Mouse (Mus musculus) frontal cortex, postnatal 25 days (tissue): ENCODE measurements at regions not wholly inside any gene's neighbourhood (a gene's known extent, or its start where the extent isn't known, plus 50 kb on each side); places are given as distances from the start of the nearest gene placed in this dataset.

ENCODE experiments used
- DNase-seq, 2 experiments: peaks; one replicate each; pipeline ENCODE4 v3.0.0; 2022; ENCODE audit warnings: low spot score in 2 of 2

DNA sequence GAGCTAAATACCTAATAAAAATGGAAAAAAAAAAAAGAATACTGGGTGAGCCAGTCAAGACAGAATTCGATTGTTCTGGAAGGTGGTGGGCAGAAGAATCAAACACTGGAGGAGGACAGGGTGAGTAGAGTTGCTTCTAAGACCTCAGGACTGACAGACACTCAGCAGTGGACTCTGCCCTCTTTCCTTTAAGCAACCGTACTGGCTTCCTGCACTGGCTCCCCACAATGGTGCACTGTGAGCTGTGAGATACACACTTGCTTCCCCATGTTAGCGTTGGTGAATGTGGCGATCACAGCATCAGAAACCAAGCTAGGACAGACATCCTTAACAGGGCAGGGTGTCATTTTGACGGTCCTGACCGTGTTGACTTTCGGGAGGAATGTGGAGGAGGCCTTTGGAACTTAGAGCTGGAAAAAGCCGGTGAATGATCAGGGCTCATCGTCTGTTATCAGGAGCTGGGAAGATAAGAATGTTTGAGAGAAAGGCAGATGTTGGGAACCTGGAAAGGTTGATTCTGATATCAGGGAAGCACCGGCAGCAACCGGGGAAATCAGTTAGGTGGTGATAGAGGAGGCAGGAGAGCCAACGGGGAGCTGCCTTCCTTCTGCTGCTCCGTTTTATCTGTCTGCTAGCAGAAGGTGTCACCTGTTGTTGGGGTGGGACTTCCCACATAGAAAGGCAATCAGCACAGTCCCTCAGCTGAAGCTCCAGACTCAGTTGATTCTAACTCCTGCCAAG is 254.8 kb downstream of the Ajap1 start:
- DNase-seq, result no peak

DNA sequence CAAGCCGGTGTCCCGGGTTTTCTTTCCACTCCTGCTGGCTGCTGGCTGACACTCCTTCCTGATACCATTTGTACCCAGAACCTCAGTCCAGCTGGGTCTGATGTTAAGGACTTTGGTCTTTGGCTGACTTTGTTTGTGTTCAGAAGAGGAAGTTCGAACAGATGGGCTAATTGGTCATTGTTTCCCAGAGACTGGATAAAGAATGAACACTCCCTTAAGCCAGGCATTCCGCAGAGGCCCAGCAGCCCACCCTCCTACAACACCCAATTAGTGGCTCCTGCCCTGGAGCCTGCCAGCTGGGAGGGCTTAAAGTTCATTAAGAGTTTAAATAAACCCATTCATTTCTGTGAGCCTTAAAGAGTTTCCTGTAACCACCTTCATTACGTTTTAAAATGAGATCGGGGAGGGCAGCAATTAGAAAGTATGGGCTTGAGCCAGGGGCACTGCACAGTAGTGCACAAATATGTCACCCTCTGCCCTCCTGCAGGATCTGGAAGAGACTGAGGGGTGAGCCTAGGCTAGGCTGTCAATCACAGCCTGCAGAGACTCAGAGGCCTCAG is 257.9 kb downstream of the Ajap1 start:
- no peak for DNase-seq

DNA sequence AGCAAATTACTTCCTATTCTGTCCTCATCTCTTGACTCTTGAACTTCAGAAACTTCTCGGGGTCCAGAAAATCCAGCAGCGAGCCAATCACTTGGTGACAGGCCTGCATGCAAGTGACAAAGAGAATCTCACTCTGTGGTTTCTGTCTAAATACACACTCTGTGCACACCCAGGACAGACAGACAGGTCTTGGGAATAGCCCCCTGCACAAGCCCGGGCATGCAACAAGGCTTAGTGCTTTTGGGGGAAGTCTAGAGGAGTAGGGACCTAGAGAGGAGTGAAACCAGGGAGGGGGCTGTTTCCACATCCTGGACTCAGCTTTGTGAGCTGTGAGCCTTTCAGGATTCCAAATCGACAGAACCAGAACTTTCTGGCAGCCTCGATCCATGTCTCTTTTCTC is 259.6 kb downstream of the Ajap1 start:
- no peak for DNase-seq

DNA sequence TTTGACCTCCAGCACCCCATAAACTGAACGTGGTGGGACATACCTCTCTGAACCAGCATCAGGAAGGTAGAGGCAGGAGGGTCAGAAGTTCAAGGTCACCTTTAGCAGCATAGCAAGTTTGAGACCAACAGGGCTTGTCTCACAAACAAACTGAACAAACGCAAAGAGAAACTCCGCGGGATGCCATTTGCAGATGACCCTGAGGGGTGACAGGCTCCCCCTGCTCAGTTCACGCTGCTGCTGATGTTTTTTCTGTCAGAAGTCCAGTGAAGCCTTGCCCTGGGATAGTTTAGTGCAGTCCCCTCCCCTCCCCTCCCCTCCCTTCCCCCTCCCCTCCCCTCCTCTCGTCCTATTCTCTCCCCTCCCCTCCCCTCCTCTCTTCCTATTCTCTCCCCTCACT is 262.1 kb downstream of the Ajap1 start:
- no peak for DNase-seq

DNA sequence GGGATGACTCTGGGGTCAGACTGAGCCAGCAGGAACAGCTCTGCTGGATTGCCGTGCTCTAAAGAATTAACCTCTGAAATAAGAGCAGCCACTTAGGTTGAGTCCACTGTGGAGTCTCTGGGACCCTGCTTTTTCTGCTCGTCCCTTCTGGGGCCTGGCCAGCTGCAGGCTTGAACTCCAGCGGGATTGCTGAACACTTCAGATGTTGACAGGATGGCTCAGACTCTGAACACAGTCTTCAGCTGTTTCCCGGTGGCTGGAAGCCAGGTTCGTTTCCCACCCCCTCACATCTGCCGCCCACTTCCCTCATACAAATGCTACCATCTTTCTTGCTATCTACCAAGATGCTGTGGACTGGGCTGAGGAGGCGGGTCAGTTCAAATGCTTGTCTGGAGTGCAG is 262.5 kb downstream of the Ajap1 start:
- peak in 1 of 2 experiments; percentile 15 for DNase-seq

DNA sequence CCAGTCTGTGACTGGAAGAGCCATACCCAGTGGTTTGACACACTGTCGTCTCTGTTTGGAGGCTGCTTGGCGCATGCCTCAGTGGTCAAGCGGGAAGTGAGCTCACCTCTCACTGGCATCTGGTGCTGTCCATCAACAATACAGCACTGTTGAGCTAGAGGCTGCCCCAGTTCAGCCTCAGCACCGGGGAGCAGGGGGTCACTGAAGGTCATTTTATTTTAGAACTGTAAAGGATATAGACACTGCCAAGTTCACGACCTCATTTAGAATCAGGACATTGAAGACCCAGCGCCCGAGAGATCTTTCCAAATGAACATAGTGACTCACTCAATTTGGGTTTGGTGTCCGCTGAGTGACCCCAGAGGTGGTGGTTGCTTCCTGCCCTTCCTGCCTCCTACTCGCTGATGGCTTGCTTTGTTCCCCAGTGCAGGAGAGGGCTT is 265.1 kb downstream of the Ajap1 start:
- DNase-seq, result no peak

DNA sequence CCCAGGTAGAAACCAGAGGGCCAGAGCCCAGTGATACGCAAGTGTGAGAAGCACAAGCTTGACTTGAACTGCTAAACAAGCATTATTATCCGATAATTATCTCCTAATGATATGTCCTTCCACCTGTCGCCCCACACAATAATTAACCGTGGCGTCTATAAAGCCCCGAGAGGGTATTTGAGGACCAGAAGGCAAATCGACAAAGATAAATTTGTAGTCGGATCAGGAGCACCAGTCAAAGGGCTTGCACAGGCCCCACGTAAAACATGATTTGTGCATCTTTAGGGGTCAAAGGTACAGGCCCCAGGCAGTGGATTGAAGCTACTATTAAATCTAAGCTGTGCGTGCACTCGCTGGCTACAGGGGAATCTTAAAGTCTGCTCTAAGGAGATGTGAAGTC is 270.5 kb downstream of the Ajap1 start:
- no peak for DNase-seq

DNA sequence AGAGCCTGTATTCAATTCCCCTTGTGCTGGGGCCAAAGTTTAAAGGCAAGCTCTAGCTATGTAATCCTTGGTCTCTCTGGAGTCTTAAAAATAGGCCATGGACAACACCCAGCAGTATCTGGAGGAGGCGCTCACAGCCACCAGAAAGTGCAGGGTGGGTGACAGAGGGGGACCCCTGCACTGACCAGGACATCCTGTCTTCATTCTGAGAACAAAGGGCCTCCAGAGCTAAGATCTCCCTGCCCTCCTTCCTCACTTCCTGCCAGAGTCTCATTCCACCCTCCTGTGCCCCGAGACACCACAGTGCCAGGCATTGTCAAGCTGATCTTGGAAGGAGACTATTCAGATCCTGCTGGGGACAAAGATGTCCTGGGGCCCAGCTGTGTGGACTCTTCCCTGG is 273.8 kb downstream of the Ajap1 start:
- DNase-seq, result no peak

DNA sequence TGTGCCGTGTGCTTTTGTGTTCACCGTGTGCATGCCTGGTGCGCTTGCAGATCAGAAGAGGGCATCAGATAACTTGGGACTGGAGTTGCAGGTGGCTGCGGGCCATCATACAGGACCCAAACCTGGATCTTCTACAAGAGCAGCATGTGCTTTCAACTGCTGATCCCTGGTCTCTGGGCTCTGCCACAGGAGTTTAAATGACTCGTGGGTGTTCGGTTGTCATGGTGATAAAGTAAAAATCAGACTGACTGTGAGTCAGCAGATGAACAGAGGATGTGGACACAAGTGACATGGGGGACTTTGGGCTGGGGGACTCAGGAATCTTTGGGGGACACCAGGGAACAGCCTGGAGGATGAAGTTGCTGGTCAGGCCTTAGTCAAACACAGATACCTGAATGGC is 274.4 kb downstream of the Ajap1 start:
- no peak for DNase-seq

DNA sequence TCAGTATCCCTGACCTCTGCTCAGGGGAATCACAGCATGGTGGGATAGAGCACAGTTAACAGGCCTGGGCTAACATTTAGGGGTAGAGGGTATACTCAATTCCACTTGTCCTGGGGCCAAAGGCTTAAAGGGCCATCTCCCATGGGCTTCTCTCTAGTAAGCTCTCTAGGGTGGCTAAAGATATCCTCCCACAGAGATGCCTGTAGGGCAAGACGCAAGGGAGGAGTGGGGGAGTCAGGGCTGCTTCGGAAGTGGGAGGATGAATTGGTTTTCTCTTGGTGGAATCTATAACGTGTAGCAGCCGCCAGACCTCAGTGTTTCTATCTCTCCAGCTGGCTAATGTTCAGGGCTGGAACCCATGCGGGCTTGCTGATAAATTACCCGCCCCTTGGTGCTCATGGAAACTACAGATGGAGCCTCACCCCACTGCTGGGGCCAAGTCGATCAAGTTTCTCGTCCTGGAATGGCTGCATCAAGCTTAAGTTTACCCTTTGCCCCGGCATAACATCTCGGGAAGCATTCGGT is 275.0 kb downstream of the Ajap1 start:
- DNase-seq, result no peak

DNA sequence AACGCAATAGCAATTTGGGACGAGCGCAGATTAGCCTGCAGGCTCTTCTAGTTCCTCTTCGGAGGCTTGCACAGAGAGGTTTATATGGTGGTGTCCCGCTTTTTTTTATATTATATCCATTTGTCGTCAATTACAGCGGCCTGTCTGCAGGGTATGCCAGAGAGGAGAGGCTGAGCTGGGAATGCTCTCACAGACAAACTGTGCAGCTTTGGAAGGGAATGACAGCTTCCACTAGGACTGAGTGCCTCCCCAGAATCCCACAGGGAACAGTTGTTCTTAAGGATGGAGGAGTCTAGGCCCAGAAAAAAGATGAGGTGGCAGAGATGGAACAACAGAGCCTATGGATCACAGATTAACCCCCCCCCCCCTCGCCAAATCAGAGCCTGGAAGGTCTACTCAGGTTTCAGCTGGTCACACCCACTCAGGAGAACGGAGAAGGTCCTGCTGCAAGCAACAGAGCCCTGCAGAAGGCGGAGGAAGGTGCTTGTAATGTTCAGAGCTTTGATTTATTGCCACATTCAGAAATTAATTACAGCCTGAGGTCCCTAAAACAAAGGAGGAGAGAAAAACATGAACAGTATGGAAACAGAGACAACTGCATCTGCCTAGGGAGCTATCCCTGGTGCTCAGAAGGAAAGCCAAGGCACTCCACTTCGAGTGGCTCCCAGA is 275.7 kb downstream of the Ajap1 start:
- no peak for DNase-seq

DNA sequence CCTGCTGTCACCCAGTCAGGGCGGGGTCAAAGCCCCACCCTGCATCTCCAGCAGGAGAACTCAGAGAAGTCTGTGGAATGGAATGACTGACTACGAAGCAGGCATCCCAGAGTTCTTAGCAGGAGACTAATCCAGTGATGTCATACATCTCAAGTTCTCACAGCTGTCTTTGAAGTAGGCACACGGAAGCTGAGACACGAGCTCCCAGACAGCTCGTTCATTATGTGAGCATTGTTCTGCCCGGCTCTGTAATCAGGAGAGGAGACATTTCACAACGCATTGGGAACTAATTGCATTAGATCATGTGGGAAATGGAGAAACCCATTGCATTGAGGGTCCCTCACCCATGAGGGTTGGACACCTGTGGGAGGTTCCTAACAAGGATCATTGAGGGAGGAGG is 277.8 kb downstream of the Ajap1 start:
- no peak for DNase-seq

DNA sequence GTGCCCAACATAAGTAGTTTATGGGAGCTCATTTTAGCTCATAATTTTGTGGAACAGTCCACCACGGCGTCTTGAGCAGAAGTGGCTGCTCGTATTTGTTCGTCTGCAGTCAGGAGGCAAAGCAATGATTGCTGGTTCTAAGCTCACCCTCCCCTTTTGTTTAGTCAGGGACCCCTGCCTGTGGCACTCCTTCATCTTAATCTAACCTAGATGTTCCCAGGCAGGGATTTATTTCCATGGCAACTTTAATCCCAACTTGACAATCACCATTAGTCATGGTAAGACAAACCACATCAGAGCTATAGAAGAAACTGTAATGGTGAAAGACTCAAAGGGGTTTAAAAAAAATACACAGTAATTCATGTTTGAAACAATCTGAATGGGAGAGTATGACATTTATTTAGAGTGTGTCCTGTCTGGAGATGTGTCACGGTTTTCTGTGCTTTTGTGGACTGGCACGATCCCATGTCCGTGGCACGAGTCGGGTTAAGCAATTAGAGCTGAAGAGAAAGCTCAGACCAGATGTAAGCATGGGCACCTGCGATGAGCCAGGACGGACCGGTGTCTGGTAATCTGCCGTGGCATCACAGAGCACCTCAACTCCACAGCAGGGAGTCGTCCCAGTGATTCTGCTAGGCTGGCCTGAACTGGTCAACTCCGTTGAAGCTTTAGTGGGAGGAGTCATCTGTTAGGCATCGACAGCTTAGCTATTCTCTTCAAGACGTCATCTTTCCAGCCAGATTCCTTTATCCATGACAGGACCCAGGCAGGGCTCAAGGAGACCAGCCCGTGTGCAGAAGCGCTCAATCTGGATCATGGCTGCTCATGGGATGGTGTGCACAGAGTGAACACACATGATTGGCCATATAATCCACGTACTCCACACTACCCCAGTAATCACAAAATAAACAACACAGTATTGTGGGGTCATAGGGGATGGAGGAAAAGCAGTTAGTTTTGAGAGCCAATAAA is 281.5 kb downstream of the Ajap1 start:
- no peak for DNase-seq

DNA sequence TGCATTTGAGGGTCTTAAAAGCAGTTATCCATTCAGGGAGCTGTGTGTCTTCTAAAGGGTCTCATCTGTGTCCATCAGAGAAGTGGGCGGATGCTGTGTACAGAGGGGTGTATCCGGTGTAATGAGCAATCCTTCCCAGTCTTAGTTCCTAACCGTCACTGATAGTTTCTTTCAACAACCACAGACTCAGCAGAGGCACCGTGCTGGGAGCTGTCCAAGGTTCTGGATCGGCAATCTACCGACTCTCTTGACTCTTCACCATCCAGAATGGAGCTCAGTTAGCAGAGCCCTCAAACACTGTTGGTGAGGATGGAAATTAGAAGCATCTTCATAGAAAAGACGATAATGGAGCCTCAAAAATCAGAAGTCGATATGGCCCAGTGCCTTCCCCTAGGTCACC is 293.1 kb downstream of the Ajap1 start:
- no peak for DNase-seq

DNA sequence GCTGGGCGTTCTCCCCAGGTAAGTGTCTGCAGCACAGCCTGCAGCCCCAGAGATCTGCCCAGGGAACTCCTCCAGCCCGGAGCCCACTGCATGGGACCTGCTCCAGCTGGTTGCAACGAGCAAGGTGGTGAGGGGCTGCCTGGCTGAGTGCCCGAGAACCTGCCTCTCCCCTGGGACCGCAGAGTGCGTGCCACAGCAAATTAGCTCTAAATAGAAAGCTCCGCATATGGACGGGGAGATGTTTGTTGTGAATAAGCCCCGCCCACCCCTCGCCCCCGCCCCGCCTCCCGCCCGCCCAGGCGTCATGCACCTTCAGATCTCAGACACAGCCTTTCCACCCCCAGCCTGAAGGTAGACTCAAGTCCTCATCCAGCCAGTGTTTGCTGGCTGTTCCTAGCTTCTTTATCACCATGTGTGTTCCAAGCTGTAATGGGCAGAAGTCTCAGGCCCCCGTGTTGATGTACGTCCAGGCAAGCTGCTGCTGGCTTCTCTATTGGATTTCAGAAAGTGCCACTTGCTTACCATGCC is 294.0 kb downstream of the Ajap1 start:
- no peak for DNase-seq

DNA sequence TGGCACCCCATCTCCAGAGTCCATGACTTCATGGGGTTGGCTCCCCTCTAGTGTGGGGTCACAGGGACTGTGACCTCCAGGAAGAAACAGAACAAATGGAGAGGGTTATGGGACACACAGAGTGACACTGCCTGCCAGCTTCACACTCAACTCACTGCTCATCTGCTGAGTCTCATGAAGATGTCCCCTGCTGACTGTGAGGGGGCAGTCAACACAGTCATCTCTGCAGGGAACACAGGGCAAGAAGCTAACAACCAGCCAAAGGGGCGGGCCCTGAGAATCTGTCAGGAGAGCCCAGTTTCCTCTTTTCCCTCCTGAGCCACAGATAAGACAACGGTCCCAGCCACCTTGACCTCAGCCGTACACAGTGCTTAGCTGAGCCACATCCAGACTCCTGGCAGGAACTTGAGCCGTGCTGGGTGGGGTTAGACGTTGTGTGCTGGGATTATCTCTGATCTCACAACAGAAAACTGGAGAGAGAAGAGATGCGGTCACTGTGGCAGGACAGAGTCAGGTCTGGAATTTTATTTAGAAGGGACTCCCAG is 294.6 kb downstream of the Ajap1 start:
- no peak for DNase-seq

DNA sequence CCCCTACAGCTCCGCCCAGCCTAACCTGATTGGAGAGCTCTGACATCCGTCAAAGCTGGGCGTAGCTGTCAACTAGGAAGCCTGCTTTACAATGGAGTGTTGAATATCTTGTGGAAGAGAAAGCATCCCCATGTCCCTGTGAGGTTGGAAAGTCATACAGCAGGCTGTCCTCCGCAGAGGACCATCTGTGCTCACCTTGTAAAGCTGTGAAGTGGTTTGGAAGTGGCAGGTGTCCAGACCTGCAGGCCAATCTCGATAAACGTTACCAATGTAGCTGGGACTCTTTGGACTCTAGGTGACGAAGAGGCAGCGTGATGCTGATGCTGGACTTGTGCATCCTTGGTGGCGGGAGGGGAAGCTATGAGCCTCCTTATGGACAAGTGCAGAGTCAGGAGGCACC is 305.1 kb downstream of the Ajap1 start:
- no peak for DNase-seq

DNA sequence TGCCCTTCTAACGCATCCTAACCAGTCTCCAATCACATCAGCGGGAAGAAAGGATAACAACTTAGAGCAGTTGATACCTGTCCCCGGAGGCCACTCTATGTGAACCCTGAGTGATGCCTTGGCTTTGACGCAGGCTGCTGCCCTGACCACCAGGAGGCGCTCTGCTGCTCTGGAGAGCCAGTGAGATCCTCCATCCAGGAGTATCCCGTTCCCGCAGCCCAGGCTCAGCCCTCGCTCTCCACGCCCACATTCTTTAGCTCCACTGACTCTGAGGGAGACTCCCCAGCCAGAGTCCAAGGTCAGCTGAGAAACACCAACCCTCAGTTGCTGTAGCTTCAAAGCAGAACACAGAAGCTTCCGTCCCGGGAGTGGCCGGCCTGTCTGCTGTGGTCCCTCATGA is 307.0 kb downstream of the Ajap1 start:
- peak in 1 of 2 experiments; percentile 27 for DNase-seq

DNA sequence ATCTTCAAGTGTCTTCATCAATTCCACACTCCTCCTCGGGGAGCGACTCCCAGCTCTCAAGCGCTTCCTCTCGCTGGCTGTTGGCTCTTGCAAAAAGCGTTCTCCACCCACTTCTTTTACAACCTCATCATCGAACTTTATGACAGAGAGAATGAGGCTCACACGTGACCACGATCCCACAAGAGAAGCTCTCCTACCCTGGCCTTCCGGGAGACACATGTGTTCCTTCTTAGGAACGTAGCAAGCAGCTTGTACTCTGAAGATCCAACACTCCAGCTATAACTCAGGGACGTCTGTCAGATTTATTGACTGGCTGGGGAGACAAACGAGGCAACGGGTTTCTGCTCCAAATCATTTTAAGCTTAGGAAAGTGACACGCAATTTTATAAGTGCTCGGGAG is 307.5 kb downstream of the Ajap1 start:
- no peak for DNase-seq

DNA sequence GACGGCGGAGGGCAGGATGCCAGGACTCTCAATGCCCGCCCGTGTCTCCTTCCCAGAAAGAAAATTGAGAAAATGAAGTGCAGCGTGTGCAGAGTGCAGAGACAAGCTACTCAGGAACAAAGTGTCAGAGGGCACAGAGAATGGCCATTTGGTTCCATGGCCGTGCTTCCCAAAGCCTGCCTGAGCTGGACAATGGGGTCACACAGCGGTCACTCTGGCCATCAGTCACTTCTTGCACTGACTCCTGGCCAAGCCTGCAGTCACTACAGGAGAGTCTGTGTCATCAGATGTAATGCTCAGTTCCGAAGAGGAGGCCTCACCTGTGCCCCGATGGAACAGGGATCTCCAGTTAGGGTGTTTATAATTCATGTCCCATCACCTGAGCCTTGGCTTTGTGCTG is 312.6 kb downstream of the Ajap1 start:
- no peak for DNase-seq

DNA sequence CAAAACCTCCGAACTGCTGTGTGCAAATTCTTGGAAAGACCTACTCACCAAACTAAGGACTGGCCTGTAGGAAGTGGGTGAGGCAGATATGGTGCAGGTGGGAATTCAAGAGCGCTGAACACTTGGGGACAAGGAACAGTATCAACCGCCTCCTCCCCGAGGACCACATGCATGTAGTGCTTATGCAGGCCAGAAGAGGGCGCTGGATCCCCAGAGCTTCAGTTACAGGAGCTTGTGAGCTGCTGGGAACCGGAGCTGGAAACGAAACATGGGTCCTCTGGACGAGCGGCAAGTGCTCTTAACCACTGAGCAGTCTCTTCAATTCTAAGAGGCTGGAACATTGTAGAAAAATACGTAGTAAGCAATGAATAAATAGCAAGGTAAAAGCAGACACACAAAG is 317.8 kb downstream of the Ajap1 start:
- DNase-seq, result no peak
